Mouse (Mus musculus) ES-Bruce4 (cell line): Measurements from ENCODE around the gene Olfr43. TPM values are rescaled to one million over a fixed set of nuclear protein-coding genes. Genes with fewer than 3 reads are reported as not detected.

Experiments used
- H3K27ac ChIP-seq: 2 replicates; pipeline ENCODE4 v1.5.1; 2012; ENCODE audit warnings: low read length, inconsistent platforms; ENCODE audit not compliant: insufficient read depth
- H3K27me3 ChIP-seq: 2 replicates; pipeline ENCODE4 v1.6.1; 2012; ENCODE audit warnings: mild to moderate bottlenecking, low read length, inconsistent platforms; ENCODE audit not compliant: control insufficient read depth, poor library complexity, insufficient read depth, severe bottlenecking
- H3K36me3 ChIP-seq: 2 replicates; pipeline ENCODE4 v1.6.1; 2012; ENCODE audit warnings: inconsistent platforms, mild to moderate bottlenecking, low read length, moderate library complexity; ENCODE audit not compliant: control insufficient read depth, poor library complexity, insufficient read depth, severe bottlenecking
- H3K4me1 ChIP-seq: one replicate; pipeline ENCODE4 v1.8.1; 2011; ENCODE audit warnings: low read length; ENCODE audit not compliant: control insufficient read depth, insufficient read depth
- H3K4me3 ChIP-seq: 2 replicates; pipeline ENCODE4 v1.5.1; 2011; ENCODE audit warnings: low read depth, mild to moderate bottlenecking, low read length
- H3K9ac ChIP-seq: 2 replicates; pipeline ENCODE4 v1.6.1; 2012; ENCODE audit warnings: low read depth, mild to moderate bottlenecking, inconsistent platforms; ENCODE audit not compliant: poor library complexity, severe bottlenecking
- H3K9me3 ChIP-seq: replicated peaks from 2 replicates; pipeline ENCODE4 v1.6.1; 2012; ENCODE audit warnings: mild to moderate bottlenecking, low read length, inconsistent platforms; ENCODE audit not compliant: control insufficient read depth, poor library complexity, insufficient read depth, severe bottlenecking
- CTCF ChIP-seq: IDR thresholded peaks from one replicate; pipeline ENCODE4 v1.8.1; 2011; ENCODE audit warnings: low read depth, low read length
- EP300 ChIP-seq: IDR thresholded peaks from 2 replicates; pipeline ENCODE4 v1.6.1; 2011; ENCODE audit warnings: low read depth, low read length; ENCODE audit not compliant: insufficient read depth
- POLR2A ChIP-seq: IDR thresholded peaks from one replicate; pipeline ENCODE4 v1.8.1; 2011; ENCODE audit warnings: low read length; ENCODE audit not compliant: insufficient read depth
- polyA plus RNA-seq: library from polyadenylated mRNA; stranded (reverse); fragments of >200 nt; gene quantifications from 2 replicates; pipeline ENCODE4 v1.2.4, GENCODE M21; 2011; ENCODE audit warnings: low read depth; ENCODE audit not compliant: missing spikeins, insufficient read depth, insufficient read length

Olfr43 gene
- polyA plus RNA-seq = not detected in 2 replicates

DNA sequence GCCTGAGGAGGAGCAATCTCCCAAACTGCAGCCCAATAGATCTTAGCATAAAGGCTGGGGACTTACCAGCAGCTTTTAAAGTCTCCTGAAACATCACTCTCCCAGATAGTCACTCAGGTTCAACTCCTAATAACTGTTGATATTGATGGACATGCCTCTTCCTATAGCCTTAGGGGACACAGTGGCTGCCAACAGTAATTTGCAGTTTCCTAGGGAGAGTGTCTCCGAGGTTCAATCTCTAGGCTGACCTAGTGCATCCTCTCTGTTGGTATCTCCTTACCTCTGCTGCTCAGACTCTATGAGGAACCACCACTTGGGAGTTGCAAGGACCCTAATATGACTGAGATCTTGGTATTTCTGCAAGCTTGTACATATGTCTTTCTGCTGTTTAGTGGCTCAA lies at the start of gene Olfr43:
Gene Olfr43 (minus strand): TSS at position 101 of the 400 bp plus-strand sequence.
- Histone ChIP-seq H3K4me3 (no peak within 1 kb of the TSS), H3K4me1 (no peaks in the 10 kb centered on the region), H3K27ac (no peak within 1 kb of the TSS), H3K9ac (no peak within 1 kb of the TSS), H3K36me3 (no peaks in the 10 kb centered on the region), H3K9me3 (no peaks in the 10 kb centered on the region), H3K27me3 (no peaks in the 10 kb centered on the region)
- no peak for TF ChIP-seq CTCF
- no peak for TF ChIP-seq POLR2A
- no peak for TF ChIP-seq EP300

DNA sequence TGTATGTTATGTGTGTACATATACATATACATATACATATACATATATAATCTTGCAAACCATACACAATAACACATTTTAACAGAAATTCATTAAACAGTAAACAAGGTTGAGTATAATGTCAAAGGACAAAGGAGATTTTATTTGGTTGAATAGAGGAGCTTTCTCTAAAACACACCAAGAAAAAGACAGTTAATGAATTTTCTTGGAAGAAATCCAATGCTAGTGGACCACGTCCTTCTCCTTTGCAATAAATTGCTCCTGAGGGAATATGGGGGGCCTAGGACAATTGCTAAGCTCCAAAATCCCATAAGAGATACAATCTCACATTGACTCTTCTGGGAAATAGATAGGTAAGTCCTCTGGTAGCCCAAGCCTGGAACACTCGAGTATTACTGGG lies 48.3 kb upstream of the Olfr43 start, which contains the start of gene Olfr406:
Gene Olfr406 (plus strand): TSS at position 301 of the 400 bp plus-strand sequence.
- no peak within 1 kb of the TSS for H3K9ac ChIP-seq
- no peak for TF ChIP-seq POLR2A
- TF ChIP-seq CTCF = no peak
- no peak for TF ChIP-seq EP300
- no peak within 1 kb of the TSS for H3K27ac ChIP-seq
- H3K27me3 ChIP-seq = no peaks in the 10 kb centered on the region
- H3K4me1 ChIP-seq = no peaks in the 10 kb centered on the region
- H3K36me3 ChIP-seq = no peaks in the 10 kb centered on the region
- H3K9me3 ChIP-seq = no peaks in the 10 kb centered on the region
- no peak within 1 kb of the TSS for H3K4me3 ChIP-seq

DNA sequence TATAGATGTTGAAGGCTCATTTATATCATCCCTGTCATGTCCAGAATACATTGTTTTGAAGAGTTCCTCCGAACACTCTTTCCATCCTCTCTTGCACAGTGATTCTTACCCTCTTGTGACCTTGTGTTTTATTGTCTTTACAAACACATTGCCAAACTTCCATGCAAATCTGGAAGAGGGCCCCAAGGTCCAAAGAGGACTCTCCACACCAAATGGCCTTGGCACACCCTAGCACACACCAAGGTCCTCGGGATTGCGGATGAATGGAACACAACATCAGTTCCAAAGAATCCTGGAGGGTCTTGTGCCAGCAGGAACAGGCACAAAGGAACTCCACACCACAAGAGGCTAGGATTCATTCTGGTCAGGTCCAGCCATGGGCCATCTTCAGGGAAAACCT lies 30.0 kb upstream of the Olfr43 start:
- Histone ChIP-seq H3K27ac (no peak overlapping the region), H3K4me3 (no peak overlapping the region), H3K4me1 (no peaks in the 10 kb centered on the region), H3K9me3 (peaks cover 4% of the 10 kb centered on the region; the same call in 1 of the 2 replicates), H3K36me3 (no peaks in the 10 kb centered on the region), H3K9ac (no peak overlapping the region), H3K27me3 (no peaks in the 10 kb centered on the region)
- TF ChIP-seq CTCF = no peak
- no peak for TF ChIP-seq EP300
- no peak for TF ChIP-seq POLR2A

DNA sequence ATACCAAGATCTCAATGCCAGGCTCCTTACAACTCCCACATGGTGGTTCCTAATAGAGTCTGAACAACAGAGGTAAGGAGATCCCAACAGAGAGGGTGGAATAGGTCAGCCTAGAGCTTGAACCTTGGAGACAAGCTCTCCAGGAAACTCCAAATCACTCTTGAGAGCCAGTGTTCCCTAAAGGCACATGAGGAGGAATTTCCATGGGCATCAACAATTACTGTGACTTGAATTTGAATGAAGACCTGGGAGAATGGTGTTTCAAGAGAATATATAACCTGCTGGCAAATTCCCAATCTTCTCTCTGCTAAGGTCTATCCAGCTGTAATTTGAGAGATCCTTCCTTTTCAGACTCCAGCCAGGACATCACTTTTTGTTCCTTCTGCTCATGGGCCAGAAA lies 25.2 kb downstream of the Olfr43 start, which contains the start of gene Olfr403:
Gene Olfr403 (plus strand): TSS at position 301 of the 400 bp plus-strand sequence.
- H3K9ac ChIP-seq = no peak within 1 kb of the TSS
- H3K9me3 ChIP-seq = no peaks in the 10 kb centered on the region
- no peaks in the 10 kb centered on the region for H3K27me3 ChIP-seq
- TF ChIP-seq POLR2A (no peak), CTCF (no peak), EP300 (no peak)
- H3K36me3 ChIP-seq = no peaks in the 10 kb centered on the region
- H3K4me1 ChIP-seq = no peaks in the 10 kb centered on the region
- H3K4me3 ChIP-seq = no peak within 1 kb of the TSS
- H3K27ac ChIP-seq = no peak within 1 kb of the TSS

DNA sequence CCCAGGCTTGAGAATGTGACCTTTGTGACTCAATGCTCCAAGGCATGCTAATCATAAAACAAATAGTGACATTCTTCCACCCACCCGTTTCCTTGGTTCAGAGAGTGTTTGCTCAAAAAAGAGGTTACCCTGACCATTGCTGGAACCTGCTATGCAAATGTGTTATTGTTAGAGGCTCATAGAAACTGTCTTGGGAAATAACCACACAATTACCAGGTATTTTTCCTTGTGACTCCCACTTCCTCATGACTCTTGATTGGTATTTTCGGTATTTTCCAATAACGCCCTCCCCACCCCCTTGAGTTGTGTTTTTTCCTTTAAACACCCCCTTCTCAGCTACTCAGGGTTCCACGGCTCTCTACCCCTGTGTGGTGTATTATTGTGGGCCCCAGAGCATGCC lies 27.4 kb downstream of the Olfr43 start:
- no peak overlapping the region for H3K27ac ChIP-seq
- H3K27me3 ChIP-seq = no peaks in the 10 kb centered on the region
- H3K9me3 ChIP-seq = no peaks in the 10 kb centered on the region
- TF ChIP-seq CTCF (no peak), POLR2A (no peak)
- H3K4me1 ChIP-seq = no peaks in the 10 kb centered on the region
- H3K36me3 ChIP-seq = no peaks in the 10 kb centered on the region
- no peak overlapping the region for H3K4me3 ChIP-seq
- H3K9ac ChIP-seq = no peak overlapping the region

DNA sequence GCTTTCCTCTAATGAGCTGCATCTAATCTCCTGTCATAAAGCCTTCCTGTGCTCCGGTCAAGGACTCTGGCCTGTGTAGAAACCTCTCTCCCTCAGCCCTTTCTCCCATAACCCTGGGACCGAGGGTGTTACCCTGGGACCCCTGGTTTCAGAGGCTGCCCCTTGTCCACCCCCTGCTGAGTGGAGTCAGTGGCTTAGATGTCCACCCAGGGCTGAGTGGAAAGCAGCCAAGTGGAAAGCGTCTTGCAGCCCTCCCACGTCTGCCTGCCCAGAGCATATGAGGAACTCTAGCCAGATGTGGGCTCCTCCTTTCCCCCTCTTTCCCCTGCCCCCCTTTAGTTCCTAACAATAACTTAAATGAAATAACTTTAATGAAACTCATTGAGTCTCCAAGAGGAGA lies 28.0 kb downstream of the Olfr43 start:
- H3K36me3 ChIP-seq = no peaks in the 10 kb centered on the region
- H3K4me1 ChIP-seq = no peaks in the 10 kb centered on the region
- no peak overlapping the region for H3K4me3 ChIP-seq
- TF ChIP-seq POLR2A (no peak), EP300 (no peak), CTCF (no peak)
- no peaks in the 10 kb centered on the region for H3K9me3 ChIP-seq
- H3K27ac ChIP-seq = no peak overlapping the region
- H3K9ac ChIP-seq = no peak overlapping the region
- H3K27me3 ChIP-seq = no peaks in the 10 kb centered on the region
